Mouse (Mus musculus): ENCODE data around the gene Gabre. TPM values are rescaled to one million over a fixed set of nuclear protein-coding genes. Genes with fewer than 3 reads are reported as not detected.

Gabre gene
- total RNA-seq (2014; rRNA removed; ENCODE audit: low replicate concordance) (1.3 and 8.7 TPM in 2 replicates), polyA plus RNA-seq (2015; fragmentation: Nextera tagmentation; extraction: Ambion mirVana) (0.33 and 0.58 TPM in 2 replicates)

DNA sequence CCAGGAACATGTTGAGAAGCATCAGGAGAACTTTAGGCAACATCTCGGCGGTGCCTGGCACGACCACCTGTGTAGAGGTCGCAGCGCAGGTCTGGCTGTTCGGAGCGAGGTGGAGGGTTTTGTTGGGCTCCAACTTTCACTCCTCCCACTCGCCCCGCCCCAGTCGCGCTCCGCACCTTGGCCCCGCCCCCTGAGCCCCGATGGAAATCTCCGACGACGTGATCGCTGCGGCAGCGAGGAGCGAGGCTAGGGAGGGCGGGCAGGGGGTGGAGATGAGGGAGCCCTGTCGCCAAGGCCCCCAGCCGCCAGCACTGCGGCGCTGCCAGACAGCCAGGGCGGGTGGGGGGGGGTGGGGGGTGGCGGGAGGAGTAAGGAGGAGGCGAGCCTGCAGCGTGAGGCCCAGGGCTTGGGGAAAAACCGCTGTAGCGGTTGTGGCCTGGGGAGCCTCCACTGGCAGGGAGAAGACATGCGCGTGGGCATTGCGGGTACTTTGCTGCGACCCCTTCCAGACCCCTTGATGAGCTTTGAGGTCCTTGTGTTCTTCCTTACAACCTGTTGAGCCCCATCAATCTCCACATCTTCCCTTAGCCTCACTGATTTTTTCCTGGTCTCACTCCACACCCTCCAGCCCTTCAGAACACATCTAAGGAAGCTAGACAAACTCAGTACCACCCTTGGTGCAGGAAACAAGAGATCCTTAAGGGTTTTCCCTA is at the start of gene Gabre:
Gene Gabre (minus strand): TSS at position 145 of the 713 bp plus-strand sequence.
- ATAC-seq (ENCODE audit: insufficient read depth, low read depth) (peak; percentile 55; the same call in 1 of the 2 replicates), DNase-seq (ENCODE audit: low spot score) (no peak)
- Histone ChIP-seq H3K4me3 (ENCODE audit: low read depth, low read length) (peak within 1 kb of the TSS; percentile 49), H3K9me3 (replicated peaks; ENCODE audit: control insufficient read depth, low read length) (no peaks in the 10 kb centered on the region), H3K4me2 (ENCODE audit: low read depth, low read length) (peak within 1 kb of the TSS; percentile 61), H3K4me1 (ENCODE audit: control insufficient read depth, insufficient read depth) (no peaks in the 10 kb centered on the region), H3K27me3 (ENCODE audit: control insufficient read depth, insufficient read depth, low read length) (no peaks in the 10 kb centered on the region), H3K9ac (replicated peaks; ENCODE audit: low read depth, low read length) (0 out of 2 replicates have a peak within 1 kb of the TSS, but pooled peaks have one; percentile 20), H3K27ac (ENCODE audit: low read depth) (no peak within 1 kb of the TSS), H3K36me3 (replicated peaks; ENCODE audit: control insufficient read depth, insufficient read depth, low read length) (no peaks in the 10 kb centered on the region)
- 10% methylated on average over 23 of the region's 36 CpGs for WGBS
- TF ChIP-seq CTCF (IDR thresholded peaks at IDR 0.05; ENCODE audit: low read depth) (no peak), EP300 (IDR thresholded peaks at IDR 0.05; ENCODE audit: low read depth) (no peak)

DNA sequence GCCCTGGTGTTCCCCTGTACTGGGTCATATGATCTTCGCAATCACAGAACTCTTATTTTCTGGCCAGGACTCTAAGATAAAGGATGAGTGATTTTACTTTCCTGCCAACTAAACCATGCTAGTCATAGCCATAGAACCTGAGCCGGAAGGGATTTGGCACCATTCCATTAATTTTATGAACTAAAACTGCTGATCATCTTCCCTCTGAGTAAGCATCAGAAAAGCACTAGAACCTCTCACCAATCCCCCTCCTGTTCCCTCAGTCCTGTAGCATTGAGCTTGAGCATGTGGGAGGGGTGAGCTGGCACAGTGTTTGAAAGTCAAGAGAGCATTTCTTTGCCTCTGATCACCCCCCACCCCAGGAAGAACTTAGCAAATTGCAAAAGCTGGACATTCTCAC is 23.2 kb upstream of the Gabre start:
- Histone ChIP-seq H3K27me3 (ENCODE audit: control insufficient read depth, insufficient read depth, low read length) (no peaks in the 10 kb centered on the region), H3K36me3 (replicated peaks; ENCODE audit: control insufficient read depth, insufficient read depth, low read length) (no peaks in the 10 kb centered on the region), H3K4me2 (ENCODE audit: low read depth, low read length) (no peak overlapping the region), H3K4me1 (ENCODE audit: control insufficient read depth, insufficient read depth) (no peaks in the 10 kb centered on the region), H3K4me3 (ENCODE audit: low read depth, low read length) (no peak overlapping the region), H3K9ac (replicated peaks; ENCODE audit: low read depth, low read length) (no peak overlapping the region), H3K9me3 (replicated peaks; ENCODE audit: control insufficient read depth, low read length) (no peaks in the 10 kb centered on the region), H3K27ac (ENCODE audit: low read depth) (no peak overlapping the region)
- DNase-seq (ENCODE audit: low spot score) (no peak), ATAC-seq (ENCODE audit: insufficient read depth, low read depth) (no peak)
- WGBS: 64% methylated on average over 2 of the region's 2 CpGs
- TF ChIP-seq CTCF (IDR thresholded peaks at IDR 0.05; ENCODE audit: low read depth): no peak
- TF ChIP-seq EP300 (IDR thresholded peaks at IDR 0.05; ENCODE audit: low read depth): no peak

DNA sequence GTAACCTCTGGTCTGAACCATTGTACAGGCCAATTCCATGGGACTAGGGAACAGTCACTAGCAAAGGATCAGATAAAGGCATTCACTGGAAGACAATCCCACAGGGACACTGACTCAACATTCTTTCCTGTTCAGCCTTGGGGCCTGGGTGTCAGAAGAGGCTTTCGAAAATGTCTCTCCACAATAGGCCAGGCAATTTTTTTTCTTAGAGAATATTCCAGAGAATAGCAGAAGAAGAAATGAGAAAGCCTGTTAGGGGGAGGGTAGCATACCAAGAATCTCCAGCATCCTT is 715 bp upstream of the Gabre start:
- no peak for TF ChIP-seq EP300 (IDR thresholded peaks at IDR 0.05; ENCODE audit: low read depth)
- no peak for TF ChIP-seq CTCF (IDR thresholded peaks at IDR 0.05; ENCODE audit: low read depth)
- Histone ChIP-seq H3K36me3 (replicated peaks; ENCODE audit: control insufficient read depth, insufficient read depth, low read length) (no peaks in the 10 kb centered on the region), H3K27me3 (ENCODE audit: control insufficient read depth, insufficient read depth, low read length) (no peaks in the 10 kb centered on the region), H3K4me1 (ENCODE audit: control insufficient read depth, insufficient read depth) (no peaks in the 10 kb centered on the region), H3K9me3 (replicated peaks; ENCODE audit: control insufficient read depth, low read length) (no peaks in the 10 kb centered on the region), H3K4me2 (ENCODE audit: low read depth, low read length) (peak overlapping the region; percentile 61; the same call in 1 of the 2 replicates), H3K9ac (replicated peaks; ENCODE audit: low read depth, low read length) (no peak overlapping the region), H3K4me3 (ENCODE audit: low read depth, low read length) (no peak overlapping the region), H3K27ac (ENCODE audit: low read depth) (no peak overlapping the region)
- 0 out of 2 replicates have a peak, but pooled peaks have one; percentile 17 for ATAC-seq (ENCODE audit: insufficient read depth, low read depth)
- 78% methylated on average over 1 of the region's 1 CpGs for WGBS
- peak; percentile 9 for DNase-seq (ENCODE audit: low spot score)

DNA sequence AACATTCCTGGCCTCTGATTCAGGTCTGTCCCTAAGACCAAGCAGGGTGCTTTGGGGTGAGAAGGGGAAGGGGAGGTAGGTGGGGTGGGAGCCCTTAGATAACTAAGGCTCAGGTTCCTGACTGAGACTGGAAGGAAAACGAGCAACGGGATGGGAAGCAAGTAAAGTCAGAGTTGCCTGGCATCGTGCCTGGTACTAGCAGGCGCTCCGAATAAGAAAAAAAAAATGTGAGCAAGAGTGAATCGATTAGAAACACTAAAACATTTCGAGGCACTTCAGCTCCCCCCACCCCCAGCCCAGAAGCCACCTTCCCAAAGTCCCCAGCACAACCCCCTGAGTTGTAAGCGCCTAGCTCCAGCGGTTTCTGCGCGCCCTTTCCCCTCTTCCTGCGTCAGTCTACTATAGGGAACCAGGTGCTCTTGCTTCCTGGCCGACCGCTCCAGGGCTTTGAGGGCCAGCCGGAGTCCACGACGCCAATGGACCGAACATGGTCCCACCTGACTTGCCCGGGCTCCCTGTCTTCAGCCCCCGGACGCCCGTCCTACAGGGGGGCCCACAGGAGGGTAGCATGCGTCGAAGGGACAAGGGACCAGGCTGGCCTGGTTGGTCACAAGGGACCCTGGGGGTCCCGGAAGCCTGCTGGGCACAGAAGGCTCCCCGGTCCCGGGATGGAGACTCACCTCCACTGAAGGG is 491 bp downstream of the Gabre start:
- Histone ChIP-seq H3K4me2 (ENCODE audit: low read depth, low read length) (peak overlapping the region; percentile 61), H3K4me3 (ENCODE audit: low read depth, low read length) (peak overlapping the region; percentile 49), H3K27ac (ENCODE audit: low read depth) (no peak overlapping the region), H3K9ac (replicated peaks; ENCODE audit: low read depth, low read length) (0 out of 2 replicates have a peak overlapping the region, but pooled peaks have one; percentile 20), H3K36me3 (replicated peaks; ENCODE audit: control insufficient read depth, insufficient read depth, low read length) (no peaks in the 10 kb centered on the region), H3K9me3 (replicated peaks; ENCODE audit: control insufficient read depth, low read length) (no peaks in the 10 kb centered on the region), H3K4me1 (ENCODE audit: control insufficient read depth, insufficient read depth) (no peaks in the 10 kb centered on the region), H3K27me3 (ENCODE audit: control insufficient read depth, insufficient read depth, low read length) (no peaks in the 10 kb centered on the region)
- no peak for ATAC-seq (ENCODE audit: insufficient read depth, low read depth)
- no peak for DNase-seq (ENCODE audit: low spot score)
- 23% methylated on average over 26 of the region's 27 CpGs for WGBS
- TF ChIP-seq EP300 (IDR thresholded peaks at IDR 0.05; ENCODE audit: low read depth) (no peak), CTCF (IDR thresholded peaks at IDR 0.05; ENCODE audit: low read depth) (no peak)

DNA sequence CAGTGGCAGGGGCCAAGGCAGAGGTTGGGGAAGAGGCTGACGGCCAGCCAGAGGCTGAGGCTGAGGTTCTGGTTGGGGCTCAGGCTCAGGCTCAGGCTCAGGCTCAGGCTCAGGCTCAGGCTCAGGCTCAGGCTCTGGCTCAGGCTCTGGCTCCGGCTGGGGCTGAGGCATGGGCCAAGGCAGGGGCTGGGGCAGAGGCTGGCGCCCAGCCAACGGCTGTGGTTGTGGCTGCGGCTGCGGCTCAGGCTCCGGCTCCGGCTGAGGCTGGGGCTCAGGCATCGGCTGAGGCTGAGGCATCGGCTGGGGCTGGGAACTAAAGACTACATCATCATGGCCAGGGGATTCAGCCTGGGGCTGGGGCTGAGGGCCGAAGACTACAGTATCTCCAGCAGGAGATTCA is 4.0 kb downstream of the Gabre start:
- Histone ChIP-seq H3K4me3 (ENCODE audit: low read depth, low read length) (no peak overlapping the region), H3K27ac (ENCODE audit: low read depth) (no peak overlapping the region), H3K4me1 (ENCODE audit: control insufficient read depth, insufficient read depth) (no peaks in the 10 kb centered on the region), H3K9ac (replicated peaks; ENCODE audit: low read depth, low read length) (no peak overlapping the region), H3K36me3 (replicated peaks; ENCODE audit: control insufficient read depth, insufficient read depth, low read length) (no peaks in the 10 kb centered on the region), H3K27me3 (ENCODE audit: control insufficient read depth, insufficient read depth, low read length) (no peaks in the 10 kb centered on the region), H3K9me3 (replicated peaks; ENCODE audit: control insufficient read depth, low read length) (no peaks in the 10 kb centered on the region), H3K4me2 (ENCODE audit: low read depth, low read length) (no peak overlapping the region)
- WGBS: 88% methylated on average over 11 of the region's 11 CpGs
- ATAC-seq (ENCODE audit: insufficient read depth, low read depth) (no peak), DNase-seq (ENCODE audit: low spot score) (no peak)
- TF ChIP-seq EP300 (IDR thresholded peaks at IDR 0.05; ENCODE audit: low read depth): no peak
- TF ChIP-seq CTCF (IDR thresholded peaks at IDR 0.05; ENCODE audit: low read depth): no peak
